Mouse (Mus musculus): ENCODE data around the gene H2al1m. TPM values are rescaled to one million over a fixed set of nuclear protein-coding genes. Genes with fewer than 3 reads are reported as not detected.

H2al1m gene
- polyA plus RNA-seq, 1 experiment from 2014 or later, result not detected

Other genes with a start within 250 kb of the H2al1m start
- gene Fthl17f, start 220.7 kb upstream of the H2al1m start, polyA plus RNA-seq (2016; fragmentation: Nextera tagmentation; extraction: Ambion mirVana), result not detected in 2 replicates
- gene 4930402K13Rik, start 179.2 kb upstream of the H2al1m start, polyA plus RNA-seq (2016; fragmentation: Nextera tagmentation; extraction: Ambion mirVana), result not detected in 2 replicates
- gene Lancl3, start 83.9 kb upstream of the H2al1m start, polyA plus RNA-seq (2016; fragmentation: Nextera tagmentation; extraction: Ambion mirVana), result 0.26 and 0.43 TPM in 2 replicates
- gene Gm14862, start 26.9 kb upstream of the H2al1m start, polyA plus RNA-seq (2016; fragmentation: Nextera tagmentation; extraction: Ambion mirVana), result not detected in 2 replicates
- gene Xk, start 11.0 kb upstream of the H2al1m start, polyA plus RNA-seq (2016; fragmentation: Nextera tagmentation; extraction: Ambion mirVana), result 2.0 TPM in 2 replicates
- gene H2al1k, start 66.9 kb downstream of the H2al1m start, polyA plus RNA-seq (2016; fragmentation: Nextera tagmentation; extraction: Ambion mirVana), result not detected in 2 replicates
- gene Cybb, start 204.0 kb downstream of the H2al1m start, polyA plus RNA-seq (2016; fragmentation: Nextera tagmentation; extraction: Ambion mirVana), result 0.52 and 0.69 TPM in 2 replicates

Data from embryonic facial prominence, embryonic 10.5 days (tissue).